Mouse (Mus musculus) midbrain, postnatal 0 days (tissue): ENCODE data around the gene Fkbp1b. TPM values are rescaled to one million over a fixed set of nuclear protein-coding genes. Genes with fewer than 3 reads are reported as not detected.
"Not testable (repeated sequence)": the region's sequence is repeated elsewhere in the genome, so short reads cannot be mapped to it uniquely, and the experiment has no call there.

Experiments used
- ATAC-seq: fragments of 200-750 bp; cut with Nextera tagmentation; 2 replicates; pipeline ENCODE4 v1.8.0; 2017; ENCODE audit warnings: moderate number of reproducible peaks, mild to moderate bottlenecking, moderate TSS enrichment, moderate library complexity; ENCODE audit not compliant: low FRiP score
- DNase-seq: peaks from one replicate; pipeline ENCODE4 v3.0.0-alpha.2; 2015; ENCODE audit warnings: low spot score
- H3K27ac ChIP-seq: fragments of 300-500 bp; sonication (generic); 2 replicates; pipeline ENCODE4 v1.5.1; 2014; ENCODE audit warnings: low read depth, mild to moderate bottlenecking, low read length, mixed read lengths
- H3K27me3 ChIP-seq: fragments of 300-500 bp; sonication (generic); 2 replicates; pipeline ENCODE4 v1.6.1; 2014; ENCODE audit warnings: low read length, control low read depth, mixed read lengths; ENCODE audit not compliant: insufficient read depth
- H3K36me3 ChIP-seq: fragments of 300-500 bp; sonication (generic); 2 replicates; pipeline ENCODE4 v1.6.1; 2014; ENCODE audit warnings: low read length, control low read depth, mixed read lengths; ENCODE audit not compliant: insufficient read depth
- H3K4me1 ChIP-seq: fragments of 300-500 bp; sonication (generic); 2 replicates; pipeline ENCODE4 v1.6.1; 2014; ENCODE audit warnings: mild to moderate bottlenecking, control low read depth, antibody characterized with exemption, low read length, mixed read lengths; ENCODE audit not compliant: insufficient read depth
- H3K4me2 ChIP-seq: fragments of 300-500 bp; sonication (generic); 2 replicates; pipeline ENCODE4 v1.6.1; 2014; ENCODE audit warnings: low read depth, mild to moderate bottlenecking, low read length, mixed read lengths; ENCODE audit not compliant: poor library complexity, severe bottlenecking
- H3K4me3 ChIP-seq: fragments of 300-500 bp; sonication (generic); 2 replicates; pipeline ENCODE4 v1.5.1; 2014; ENCODE audit warnings: low read depth, mild to moderate bottlenecking, low read length, moderate library complexity
- H3K9ac ChIP-seq: fragments of 300-500 bp; sonication (generic); replicated peaks from 2 replicates; pipeline ENCODE4 v1.6.1; 2014; ENCODE audit warnings: mild to moderate bottlenecking, low read length, moderate library complexity, mixed read lengths; ENCODE audit not compliant: poor library complexity, severe bottlenecking
- H3K9me3 ChIP-seq: fragments of 300-500 bp; sonication (generic); 2 replicates; pipeline ENCODE4 v1.6.1; 2016; ENCODE audit warnings: low read length, control low read depth
- CTCF ChIP-seq: IDR thresholded peaks from 2 replicates; pipeline ENCODE4 v1.5.1; 2016; ENCODE audit warnings: antibody characterized with exemption, mild to moderate bottlenecking
- WGBS: fragments of 180-500 bp; shearing (Covaris S2); extraction: QIAGEN DNeasy Blood & Tissue Kit; methylation state at CpG from one replicate; pipeline ENCODE4 v1.1.7; 2014; 5-methylcytosine and 5-hydroxymethylcytosine counted together
- polyA plus RNA-seq: library from polyadenylated mRNA; unstranded; fragments of >200 nt; fragmentation: Nextera tagmentation; extraction: Ambion mirVana; gene quantifications from 2 replicates; pipeline ENCODE4 v1.2.1, GENCODE M21; 2015
- total RNA-seq: library from RNA; depleted of rRNA; stranded (reverse); fragments of >200 nt; gene quantifications from 2 replicates; pipeline ENCODE4 v1.2.3, GENCODE M21; 2014

The Fkbp1b gene
- total and polyA plus RNA-seq, 2 experiments from 2014 or later, result 82.1 to 83.8 TPM

DNA sequence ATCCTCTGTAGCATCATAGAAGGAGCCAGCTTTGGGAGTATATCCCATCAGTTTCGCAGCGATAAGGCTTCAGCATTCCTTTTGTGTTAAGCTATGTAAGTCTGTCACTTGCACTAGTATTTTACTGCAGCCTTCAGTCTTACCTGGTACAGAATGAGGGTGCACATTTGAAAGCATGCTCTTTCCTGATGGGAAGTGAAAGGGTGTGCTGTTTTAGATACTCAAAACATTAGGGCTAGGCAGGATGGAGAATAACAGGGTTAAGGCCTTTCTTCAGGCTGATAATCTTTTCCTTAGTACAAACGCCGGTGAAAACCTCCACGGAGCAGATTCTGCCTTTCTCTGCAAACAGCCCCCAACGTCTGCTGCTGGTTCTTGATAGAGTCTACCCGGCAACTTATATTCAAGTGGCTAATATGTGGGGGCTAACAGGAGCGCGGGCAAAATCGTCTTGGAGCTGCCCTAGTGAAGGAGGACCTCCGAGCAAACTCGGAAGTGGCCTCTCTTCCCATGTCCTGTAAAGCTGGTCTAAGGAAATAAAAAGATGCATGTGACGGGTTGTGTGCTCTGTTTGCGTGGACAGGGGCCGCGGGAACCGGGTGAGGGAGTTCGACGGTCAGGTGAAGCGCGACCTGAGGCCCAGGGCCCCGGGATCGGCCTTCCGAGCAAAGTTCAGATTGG is 24.6 kb downstream of the Fkbp1b start:
- H3K9me3 ChIP-seq, result no peaks in the 10 kb centered on the region
- peaks cover 12% of the 10 kb centered on the region for H3K36me3 ChIP-seq
- peak overlapping the region; percentile 79 for H3K9ac ChIP-seq
- WGBS, result 6% methylated on average over 24 of the region's 24 CpGs
- TF ChIP-seq CTCF, result no peak
- no peaks in the 10 kb centered on the region for H3K27me3 ChIP-seq
- peak overlapping the region; percentile 68 for H3K4me2 ChIP-seq
- peak overlapping the region; percentile 81 for H3K27ac ChIP-seq
- peaks cover 12% of the 10 kb centered on the region for H3K4me1 ChIP-seq
- DNase-seq, result no peak
- peak; percentile 83; the same call in 1 of the 2 replicates for ATAC-seq
- H3K4me3 ChIP-seq, result peak overlapping the region; percentile 89

DNA sequence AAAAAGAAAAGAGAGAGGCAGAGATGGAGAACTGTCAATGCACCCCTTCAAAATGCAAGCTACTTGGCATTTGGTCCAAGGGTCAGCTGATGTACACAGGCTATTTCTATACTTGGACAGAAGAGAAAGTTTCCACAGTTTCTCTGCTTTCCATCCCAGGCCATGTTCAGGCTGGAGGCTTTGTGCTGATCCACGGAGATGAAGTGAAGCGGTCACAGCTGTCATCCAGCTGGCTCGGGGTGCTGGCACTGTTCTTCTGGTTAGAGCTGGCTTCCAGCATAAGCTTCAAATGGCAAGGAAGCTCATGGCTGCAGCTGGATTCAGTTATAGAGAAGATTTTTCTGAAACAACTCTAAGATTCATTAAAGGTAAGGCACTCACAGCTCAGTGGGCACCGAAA is 27.8 kb downstream of the Fkbp1b start:
- peaks cover 9% of the 10 kb centered on the region for H3K4me1 ChIP-seq
- ATAC-seq (no peak), DNase-seq (no peak)
- no peak for TF ChIP-seq CTCF
- H3K36me3 ChIP-seq, result no peaks in the 10 kb centered on the region
- H3K27ac ChIP-seq, result no peak overlapping the region
- H3K4me2 ChIP-seq, result no peak overlapping the region
- WGBS, result 81% methylated on average over 4 of the region's 4 CpGs
- no peak overlapping the region for H3K4me3 ChIP-seq
- H3K27me3 ChIP-seq, result no peaks in the 10 kb centered on the region
- no peaks in the 10 kb centered on the region for H3K9me3 ChIP-seq
- no peak overlapping the region for H3K9ac ChIP-seq

DNA sequence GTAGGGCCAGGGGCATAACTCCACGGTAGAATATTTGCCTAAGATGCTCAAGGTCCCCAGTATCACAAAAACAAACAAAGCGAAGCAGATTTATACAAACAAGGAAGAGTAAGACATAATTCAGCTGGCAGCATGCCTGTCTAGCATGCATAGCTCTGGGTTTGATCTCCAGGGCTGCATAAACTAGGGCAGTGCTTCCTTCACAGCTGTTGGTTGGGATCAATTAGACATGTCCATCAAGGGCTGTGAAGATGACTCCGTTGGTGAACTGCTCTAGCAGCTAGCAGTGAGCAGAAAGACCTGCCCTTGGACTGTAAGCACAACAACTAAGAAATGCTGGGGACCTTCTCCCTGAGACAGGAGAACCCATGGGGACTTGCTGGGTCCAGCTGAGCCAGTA is 29.7 kb downstream of the Fkbp1b start:
- H3K4me2 ChIP-seq, result no peak overlapping the region
- no peak for TF ChIP-seq CTCF
- H3K9me3 ChIP-seq, result no peaks in the 10 kb centered on the region
- H3K9ac ChIP-seq, result no peak overlapping the region
- no peak for DNase-seq
- peaks cover 3% of the 10 kb centered on the region; the same call in 1 of the 2 replicates for H3K4me1 ChIP-seq
- 74% methylated on average over 3 of the region's 3 CpGs for WGBS
- H3K4me3 ChIP-seq, result no peak overlapping the region
- H3K36me3 ChIP-seq, result no peaks in the 10 kb centered on the region
- ATAC-seq, result no peak
- no peak overlapping the region for H3K27ac ChIP-seq
- H3K27me3 ChIP-seq, result no peaks in the 10 kb centered on the region

GRCm38 (mm10) chr12:4811036-4811435 is 30.4 kb downstream of the Fkbp1b start:
- H3K4me3 ChIP-seq, result no peak overlapping the region
- H3K4me1 ChIP-seq, result no peaks in the 10 kb centered on the region
- 82% methylated on average over 4 of the region's 4 CpGs for WGBS
- no peaks in the 10 kb centered on the region for H3K9me3 ChIP-seq
- no peak overlapping the region for H3K9ac ChIP-seq
- H3K4me2 ChIP-seq, result no peak overlapping the region
- no peaks in the 10 kb centered on the region for H3K27me3 ChIP-seq
- no peak overlapping the region for H3K27ac ChIP-seq
- TF ChIP-seq CTCF, result no peak
- DNase-seq (no peak), ATAC-seq (no peak)
- H3K36me3 ChIP-seq, result no peaks in the 10 kb centered on the region

- DNase-seq, H3K4me1 ChIP-seq, H3K4me3 ChIP-seq, H3K36me3 ChIP-seq, H3K9me3 ChIP-seq, H3K27ac ChIP-seq, H3K9ac ChIP-seq, ATAC-seq, H3K27me3 ChIP-seq, H3K4me2 ChIP-seq: not testable (repeated sequence)
- WGBS, result 81% methylated on average over 6 of the region's 6 CpGs
These were observed 43.9 kb downstream of the Fkbp1b start for GRCm38 (mm10) chr12:4797471-4797870.

GRCm38 (mm10) chr12:4793718-4794117 is 47.7 kb downstream of the Fkbp1b start:
- TF ChIP-seq CTCF, result peak; percentile 55
- Histone ChIP-seq H3K9me3 (no peaks in the 10 kb centered on the region), H3K4me3 (no peak overlapping the region), H3K4me2 (no peak overlapping the region), H3K27ac (no peak overlapping the region), H3K9ac (no peak overlapping the region), H3K4me1 (no peaks in the 10 kb centered on the region), H3K27me3 (no peaks in the 10 kb centered on the region), H3K36me3 (no peaks in the 10 kb centered on the region)
- 92% methylated on average over 1 of the region's 1 CpGs for WGBS
- ATAC-seq (no peak), DNase-seq (peak; percentile 17)

DNA sequence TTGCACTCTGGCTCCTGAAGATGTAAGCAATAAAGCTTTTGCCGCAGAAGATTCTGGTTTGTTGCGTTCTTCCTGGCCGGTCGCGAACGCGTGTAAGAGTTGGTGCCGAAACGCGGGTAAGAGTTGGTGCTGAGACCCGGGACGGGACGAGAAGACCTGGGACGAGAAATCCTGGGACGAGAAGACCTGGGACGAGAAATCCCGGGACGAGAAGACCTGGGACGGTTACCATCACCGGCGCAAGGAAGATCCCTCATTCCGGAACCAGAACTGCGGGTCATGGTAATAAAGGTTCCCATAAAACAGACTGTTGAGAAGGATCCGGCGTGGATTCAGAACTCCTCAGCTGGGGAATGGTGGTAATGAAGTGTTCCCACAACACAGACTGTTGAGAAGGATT is 53.3 kb downstream of the Fkbp1b start:
- H3K4me1 ChIP-seq, ATAC-seq, H3K9me3 ChIP-seq, H3K4me2 ChIP-seq, H3K9ac ChIP-seq, H3K4me3 ChIP-seq, H3K27me3 ChIP-seq, DNase-seq, H3K36me3 ChIP-seq, H3K27ac ChIP-seq: not testable (repeated sequence)
- WGBS, result 96% methylated on average over 25 of the region's 25 CpGs
